Mouse (Mus musculus) E14TG2a.4 (cell line): Measurements from ENCODE around the gene Gm10260.

Experiments used
- CTCF ChIP-seq: conservative IDR thresholded peaks from 2 replicates; pipeline ENCODE4 v1.5.1; 2014; ENCODE audit warnings: low read length
- POU5F1 ChIP-seq: IDR thresholded peaks from 2 replicates; pipeline ENCODE4 v1.6.1; 2014; ENCODE audit warnings: low read length, borderline replicate concordance

DNA sequence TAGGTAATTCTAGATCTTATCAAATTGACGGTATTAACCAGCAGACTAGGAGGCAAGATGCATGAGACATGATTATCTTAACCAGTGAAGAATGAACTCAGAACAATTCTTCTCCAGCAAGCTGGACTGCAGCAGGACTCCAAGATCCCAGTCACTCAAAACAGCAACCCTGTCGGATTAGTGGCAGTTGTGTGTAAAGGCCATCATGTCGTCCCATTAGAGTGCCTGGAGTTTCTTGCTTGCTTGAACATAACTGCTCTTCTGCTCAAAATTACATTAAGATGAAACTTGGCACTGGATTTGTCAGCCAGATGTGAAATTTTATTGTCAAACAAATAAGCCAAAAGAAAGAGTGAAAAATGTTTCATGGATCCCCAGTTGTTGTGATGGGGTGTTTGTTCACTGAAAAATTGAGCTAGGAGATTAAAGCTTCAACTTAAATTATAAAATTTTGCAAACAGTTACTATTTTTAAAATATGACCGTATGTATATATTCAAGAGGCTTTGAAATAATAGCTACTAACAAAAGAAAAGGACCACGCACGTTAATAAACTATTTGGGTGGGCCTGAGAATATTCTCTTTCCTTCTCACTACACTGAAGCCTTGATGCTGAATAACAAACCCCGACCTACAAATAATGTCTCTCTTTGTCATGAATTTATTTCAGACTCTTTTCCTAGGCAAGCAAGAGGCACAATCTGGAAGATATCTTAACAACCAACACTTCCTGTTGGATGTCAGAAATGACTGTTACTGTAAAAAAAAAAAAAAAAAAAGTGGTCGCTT, 19.4 kb upstream of the Gm10260 start:
- TF ChIP-seq CTCF (no peak), POU5F1 (no peak)
